Comparison of ENCODE assay signal across 19 mouse cellular contexts in the genomic region with DNA sequence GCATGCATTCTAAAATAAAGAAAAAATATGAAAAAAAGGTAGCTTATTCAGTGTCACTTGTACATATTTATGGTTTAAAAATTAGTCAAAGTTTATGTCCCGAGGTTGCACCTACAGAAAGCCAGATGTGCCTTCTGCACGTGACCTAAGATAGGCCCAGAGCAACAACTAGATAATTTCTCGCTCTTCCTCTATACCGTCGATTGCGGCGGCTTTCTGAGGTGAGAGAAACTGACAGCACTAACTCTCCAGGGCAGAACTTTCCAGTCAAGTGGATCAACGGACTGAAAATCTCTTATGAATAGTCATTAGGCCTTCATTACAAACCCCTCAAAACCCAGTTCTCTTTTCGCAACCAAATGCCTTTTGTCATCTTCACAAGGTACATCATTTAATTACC. TPM values are rescaled to one million over a fixed set of nuclear protein-coding genes. Genes with fewer than 3 reads are reported as not detected.
DNase-seq lines count a peak whose midpoint lies in the region; ATAC-seq lines count a peak whose summit lies in the region.
"Had no signal": no experiment of that assay in that cellular context is flagged by ENCODE, and none has a peak within 500 bp of the region (broad histone marks: within the 10 kb centered on the region; RNA-seq: fewer than 3 reads in every experiment).

No protein-coding gene starts in this region.

- no peak overlapping the region for H3K4me3 ChIP-seq in heart, embryonic 10.5 days
- H3K4me3 ChIP-seq in liver, embryonic 15.5 days (replicated peaks): no peak overlapping the region
- no peak overlapping the region for H3K4me3 ChIP-seq in kidney, embryonic 14.5 days (ENCODE audit: low read length)
- H3K4me3 ChIP-seq: embryonic facial prominence, embryonic 10.5 days; forebrain, embryonic 15.5 days; hindbrain, embryonic 15.5 days; intestine, embryonic 15.5 days; neural tube, embryonic 12.5 days had no signal

- peak overlapping the region; percentile 65 for H3K4me2 ChIP-seq in liver, embryonic 15.5 days
- H3K4me2 ChIP-seq in kidney, embryonic 14.5 days (replicated peaks; ENCODE audit: low read depth, low read length): no peak overlapping the region
- H3K4me2 ChIP-seq: forebrain, embryonic 15.5 days; hindbrain, embryonic 15.5 days; intestine, embryonic 15.5 days; neural tube, embryonic 12.5 days had no signal

- ATAC-seq in liver, embryonic 15.5 days (ENCODE audit: insufficient read depth): peak; percentile 49
- ATAC-seq in kidney, embryonic 14.5 days (ENCODE audit: low FRiP score, low TSS enrichment): no peak
- ATAC-seq: forebrain, embryonic 15.5 days; intestine, embryonic 15.5 days had no signal

- peaks cover 72% of the 10 kb centered on the region for H3K4me1 ChIP-seq in heart, embryonic 10.5 days
- peaks cover 81% of the 10 kb centered on the region for H3K4me1 ChIP-seq in liver, embryonic 15.5 days (replicated peaks)
- peaks cover 24% of the 10 kb centered on the region for H3K4me1 ChIP-seq in kidney, embryonic 14.5 days (ENCODE audit: control insufficient read depth, insufficient read depth, low read length)

- WGBS in heart, embryonic 10.5 days: 63% methylated on average over 9 of the region's 9 CpGs
- 36% methylated on average over 9 of the region's 9 CpGs for WGBS in liver, embryonic 15.5 days (ENCODE audit: insufficient replicate concordance)
- 84% methylated on average over 9 of the region's 9 CpGs for WGBS in kidney, embryonic 14.5 days

- H3K27me3 ChIP-seq in heart, embryonic 10.5 days (ENCODE audit: insufficient read depth, poor library complexity, severe bottlenecking): no peaks in the 10 kb centered on the region
- no peaks in the 10 kb centered on the region for H3K27me3 ChIP-seq in liver, embryonic 15.5 days
- no peaks in the 10 kb centered on the region for H3K27me3 ChIP-seq in kidney, embryonic 14.5 days (ENCODE audit: control insufficient read depth, insufficient read depth, low read length)
- H3K27me3 ChIP-seq: forebrain, embryonic 15.5 days; hindbrain, embryonic 15.5 days; intestine, embryonic 15.5 days; neural tube, embryonic 12.5 days had no signal

- H3K36me3 ChIP-seq in heart, embryonic 10.5 days: 0 out of 2 replicates have a peak, but pooled peaks cover 3% of the 10 kb centered on the region
- H3K36me3 ChIP-seq in liver, embryonic 15.5 days (replicated peaks): no peaks in the 10 kb centered on the region
- H3K36me3 ChIP-seq in kidney, embryonic 14.5 days (ENCODE audit: control insufficient read depth, insufficient read depth, low read length): no peaks in the 10 kb centered on the region; the same call in 1 of the 2 replicates
- H3K36me3 ChIP-seq: embryonic facial prominence, embryonic 10.5 days; forebrain, embryonic 15.5 days; hindbrain, embryonic 15.5 days; intestine, embryonic 15.5 days; neural tube, embryonic 12.5 days had no signal

- intact Hi-C loops in heart, postnatal 36 days (cut with DNase I): no loop called here

- no peaks in the 10 kb centered on the region for H3K9me3 ChIP-seq in heart, embryonic 10.5 days
- H3K9me3 ChIP-seq in liver, embryonic 15.5 days (replicated peaks): no peaks in the 10 kb centered on the region
- no peaks in the 10 kb centered on the region for H3K9me3 ChIP-seq in kidney, embryonic 14.5 days (ENCODE audit: control insufficient read depth, low read length)
- H3K9me3 ChIP-seq: embryonic facial prominence, embryonic 10.5 days; forebrain, embryonic 15.5 days; hindbrain, embryonic 15.5 days; intestine, embryonic 15.5 days; neural tube, embryonic 12.5 days had no signal

- 0 out of 2 replicates have a peak overlapping the region, but pooled peaks have one; percentile 19 for H3K9ac ChIP-seq in liver, embryonic 15.5 days
- H3K9ac ChIP-seq in kidney, embryonic 14.5 days (ENCODE audit: low read depth, low read length): no peak overlapping the region
- H3K9ac ChIP-seq: forebrain, embryonic 15.5 days; hindbrain, embryonic 15.5 days; intestine, embryonic 15.5 days; neural tube, embryonic 12.5 days had no signal

- DNase-seq in heart, embryonic 10.5 days (ENCODE audit: low spot score): no peak
- DNase-seq in heart, postnatal 36 days: no peak
- peak; percentile 64 for DNase-seq in retina, postnatal 1 day
- no peak for DNase-seq in retina, embryonic 14.5 days (ENCODE audit: low spot score)
- DNase-seq in kidney, postnatal 10 days: no peak
- DNase-seq: adrenal gland, postnatal 36 days; cerebellum, adult 18-20 months; gastrocnemius, postnatal 25 days; heart, postnatal 4 days; kidney, adult 9 months; left cerebral cortex, postnatal 4 days; thymus, postnatal 25 days had no signal

- H3K27ac ChIP-seq in heart, embryonic 10.5 days: 0 out of 2 replicates have a peak overlapping the region, but pooled peaks have one; percentile 29
- peak overlapping the region; percentile 81 for H3K27ac ChIP-seq in liver, embryonic 15.5 days (replicated peaks)
- no peak overlapping the region for H3K27ac ChIP-seq in kidney, embryonic 14.5 days (ENCODE audit: low read depth, low read length)
- H3K27ac ChIP-seq: embryonic facial prominence, embryonic 10.5 days; hindbrain, embryonic 15.5 days; intestine, embryonic 15.5 days; neural tube, embryonic 12.5 days had no signal

RNA-seq across cellular contexts. Expression of gene Zeb2, which starts 59.0 kb away (rescaled TPM):
- polyA plus RNA-seq in heart, embryonic 10.5 days (2016; fragmentation: Nextera tagmentation; extraction: Ambion mirVana): 22.8 and 25.1 TPM in 2 replicates
- total RNA-seq in heart, postnatal 36 days (2021): 10 to 100 TPM; 53.1 to 54.2 TPM
- polyA plus RNA-seq in liver, embryonic 15.5 days (2015; fragmentation: Nextera tagmentation; extraction: Ambion mirVana): 11.2 and 12.1 TPM in 2 replicates
- polyA plus RNA-seq in kidney, embryonic 14.5 days (2014; fragmentation: Nextera tagmentation; extraction: Ambion mirVana): 41.2 and 52.2 TPM in 2 replicates
